Mouse (Mus musculus) B cell, adult 2 months (primary cell): ENCODE data around the gene Zmym5.
A peak's percentile ranks its signal among the peaks of the same experiment; 100 is the strongest.
"Not testable (repeated sequence)": the region's sequence is repeated elsewhere in the genome, so short reads cannot be mapped to it uniquely, and the experiment has no call there.

Experiments used
- DNase-seq, 2 experiments: peaks; one replicate each; pipeline ENCODE4 v3.0.0; 2022

The Zmym5 gene

DNA sequence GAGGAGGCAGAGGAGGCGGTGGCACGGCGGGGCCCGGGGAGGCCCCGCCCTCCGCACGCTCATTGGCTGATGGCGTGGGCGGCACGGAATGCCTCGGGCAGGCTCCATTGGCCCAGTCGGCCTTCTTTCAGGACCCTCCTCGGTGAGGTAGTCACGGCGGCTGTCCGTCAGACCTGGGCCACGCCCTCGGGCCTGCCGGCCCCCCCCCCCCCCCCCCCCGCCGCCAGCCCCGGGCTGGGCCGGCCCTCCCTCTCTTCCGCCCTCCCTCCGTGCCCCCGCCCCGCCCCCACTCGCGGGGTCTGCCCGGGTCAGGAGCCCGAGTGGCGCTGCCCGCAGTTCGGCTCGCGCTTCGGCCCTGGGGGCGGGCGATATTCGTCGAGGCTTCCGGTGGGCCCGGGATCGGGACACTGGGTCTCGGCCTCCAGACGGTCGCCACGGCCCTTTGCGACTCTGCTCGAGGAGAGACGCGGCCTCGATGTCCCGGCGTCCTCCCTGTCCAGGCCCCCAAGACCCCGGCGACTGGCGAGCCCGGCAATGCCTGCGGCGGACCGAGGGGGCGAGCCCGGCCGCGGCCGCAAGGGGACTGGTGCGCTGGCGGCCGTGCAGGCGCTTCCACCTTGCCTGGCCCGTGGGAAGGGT is at the start of gene Zmym5:
TSS of gene Zmym5 (minus strand) at position 16 of the 639 bp plus-strand sequence.
- peak; percentile 87 to 90 for DNase-seq

DNA sequence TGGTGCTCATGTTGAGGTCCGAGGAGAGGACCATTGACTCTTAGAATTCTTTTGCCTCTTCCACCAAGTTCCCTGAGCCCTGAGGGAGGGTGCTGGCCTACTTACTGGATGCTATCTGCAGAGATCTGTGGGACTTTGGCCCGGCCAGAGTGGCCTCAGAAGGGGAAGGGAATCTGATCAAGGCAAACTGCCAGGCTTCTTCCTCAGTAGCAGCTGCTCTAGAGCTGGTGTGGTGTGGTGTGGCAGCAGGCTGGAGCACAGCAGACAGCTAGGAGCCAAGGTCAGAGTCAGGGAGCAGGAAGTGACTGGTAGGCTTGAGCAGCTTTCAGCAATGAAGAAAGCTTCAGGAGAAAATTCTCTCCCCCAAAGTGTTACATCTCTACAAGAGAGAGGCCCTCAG is 38.2 kb upstream of the Zmym5 start:
- no peak for DNase-seq

DNA sequence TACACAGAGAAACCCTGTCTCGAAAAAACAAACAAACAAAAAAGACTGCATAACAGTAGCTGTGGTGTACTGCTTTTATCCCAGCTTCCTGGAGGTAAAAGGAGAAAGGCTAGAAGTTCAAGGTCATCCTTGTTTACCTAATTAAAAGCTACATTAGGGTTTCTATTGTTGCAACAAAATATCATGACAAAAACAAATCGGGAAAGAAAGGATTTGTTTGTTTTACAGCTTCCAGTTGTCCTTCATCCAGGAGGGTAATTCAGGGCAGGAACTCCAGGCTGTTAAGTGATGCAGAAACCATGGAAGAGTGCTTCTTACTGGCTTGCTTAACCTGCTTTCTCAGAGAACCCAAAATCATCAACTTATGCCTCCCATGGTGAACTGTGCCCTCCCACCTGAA is 36.8 kb upstream of the Zmym5 start:
- no peak for DNase-seq

DNA sequence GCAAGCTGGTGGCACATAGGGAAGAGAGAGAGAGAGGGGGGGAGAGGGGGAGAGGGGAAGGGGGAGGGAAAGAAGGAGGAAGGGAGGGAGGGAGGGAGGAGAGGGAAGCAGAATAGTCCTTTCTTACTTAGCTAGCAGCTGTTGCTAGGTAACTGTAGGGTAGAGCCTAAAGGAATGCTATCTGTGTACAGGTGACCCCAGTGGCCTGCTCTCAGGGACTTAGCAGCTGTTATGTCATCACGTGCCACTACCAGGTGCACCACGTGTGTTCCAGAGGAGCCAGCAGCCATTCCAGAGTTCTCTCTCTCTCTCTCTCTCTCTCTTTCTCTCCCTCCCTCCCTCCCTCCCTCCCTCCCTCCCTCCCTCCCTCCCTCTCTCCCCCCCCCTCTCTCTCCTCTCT is 33.0 kb upstream of the Zmym5 start:
- no peak for DNase-seq

DNA sequence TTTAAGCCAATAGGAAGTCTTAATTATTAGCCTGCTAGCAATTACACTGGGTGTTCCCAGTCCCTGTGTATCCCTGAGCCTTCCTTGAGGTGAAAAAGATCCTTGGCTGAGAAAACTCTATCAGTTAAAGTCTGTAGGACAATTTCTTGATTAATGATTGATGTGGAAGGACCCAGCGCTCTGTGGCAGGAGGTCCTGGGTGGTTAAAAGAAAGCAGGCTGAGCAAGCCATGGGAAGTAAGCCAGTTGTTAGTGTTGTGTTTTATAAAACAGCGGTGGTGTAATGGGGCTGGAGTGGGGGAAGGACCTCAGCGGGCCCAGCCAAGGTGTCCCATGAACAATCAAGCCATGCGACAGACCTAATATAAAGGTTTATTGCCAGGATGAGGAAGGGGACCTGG is 32.5 kb upstream of the Zmym5 start:
- DNase-seq, result no peak

DNA sequence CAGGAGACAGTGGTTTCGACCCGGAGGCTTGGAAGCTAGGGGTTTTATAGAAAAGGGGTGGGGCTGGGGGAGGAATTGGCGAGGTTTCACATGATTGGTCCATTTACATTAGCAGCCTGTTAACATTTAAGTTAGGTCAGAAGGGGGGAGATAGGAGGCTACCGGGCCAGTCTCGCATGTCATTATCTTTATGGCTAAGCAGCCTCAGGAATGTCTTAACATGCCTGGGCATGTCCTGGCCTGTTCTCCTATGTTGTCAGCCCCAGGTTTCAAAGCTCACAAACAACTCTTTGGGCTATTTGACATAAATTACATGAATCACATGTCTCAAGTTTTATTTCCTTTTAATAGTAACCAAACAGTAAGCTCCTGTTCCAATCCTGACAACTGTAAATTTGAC is 23.1 kb upstream of the Zmym5 start:
- DNase-seq, result not testable (repeated sequence)

DNA sequence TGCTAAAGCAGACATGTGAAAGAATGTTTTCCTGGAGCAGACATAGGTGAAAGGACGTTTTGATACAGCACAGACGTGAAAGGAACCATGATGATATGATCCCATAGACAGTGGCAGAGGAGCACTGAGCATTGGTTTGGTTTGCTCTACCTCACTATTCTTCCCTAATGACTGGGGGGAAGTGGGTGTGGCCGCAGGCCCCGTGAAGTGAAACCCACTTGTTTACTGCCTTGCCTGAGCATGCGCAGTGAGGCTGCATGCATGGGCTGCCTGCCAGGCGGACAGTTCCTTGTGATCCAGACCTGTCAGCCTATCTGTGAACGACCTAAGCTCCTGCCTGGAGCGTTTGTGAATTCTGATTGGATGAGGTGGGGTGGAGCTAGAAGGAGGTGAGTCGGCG is 21.7 kb upstream of the Zmym5 start:
- peak; percentile 79 to 85 for DNase-seq

DNA sequence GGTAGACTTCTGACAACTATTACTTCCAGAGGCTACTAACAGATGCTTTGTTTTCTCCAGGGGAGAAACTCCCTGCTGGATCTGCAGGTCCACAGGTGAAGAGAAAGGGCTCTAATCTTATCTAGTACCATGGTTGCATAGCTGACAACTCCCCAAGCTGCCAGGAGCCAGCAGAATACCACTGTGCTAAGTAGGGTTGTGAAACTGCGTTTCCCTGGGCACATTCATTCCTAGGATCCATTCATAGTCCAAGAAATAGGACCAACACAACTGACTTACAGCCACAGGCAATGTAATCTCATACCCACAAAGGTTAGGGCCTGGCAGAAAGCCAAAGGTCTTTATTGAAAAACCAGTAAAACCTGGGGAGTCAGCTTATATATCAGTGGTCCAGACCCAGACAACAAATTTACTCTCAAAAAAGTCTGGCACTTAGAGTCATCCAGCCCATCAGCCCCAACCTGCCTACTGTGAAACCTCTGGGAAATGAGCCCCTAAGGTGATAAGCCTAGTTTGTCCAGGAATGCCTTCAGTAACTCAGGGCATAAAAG is 21.1 kb upstream of the Zmym5 start:
- no peak for DNase-seq

DNA sequence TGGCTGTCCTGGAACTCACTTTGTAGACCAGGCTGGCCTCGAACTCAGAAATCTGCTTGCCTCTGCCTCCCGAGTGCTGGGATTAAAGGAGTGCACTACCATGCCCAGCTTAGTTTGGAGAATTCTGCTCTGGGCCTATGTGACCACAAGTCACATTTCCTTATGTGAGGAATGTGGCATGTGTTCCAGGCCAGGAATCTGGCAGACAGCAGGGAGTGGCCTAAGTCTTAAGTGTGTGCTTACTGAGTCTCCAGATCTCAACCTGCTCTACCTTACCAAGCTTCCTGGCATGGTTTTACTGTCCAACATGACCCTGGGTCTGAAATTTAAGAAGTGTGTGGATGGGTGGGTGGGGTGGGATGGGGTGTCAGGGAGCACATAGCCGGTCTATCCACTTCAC is 20.6 kb upstream of the Zmym5 start:
- DNase-seq, result no peak

DNA sequence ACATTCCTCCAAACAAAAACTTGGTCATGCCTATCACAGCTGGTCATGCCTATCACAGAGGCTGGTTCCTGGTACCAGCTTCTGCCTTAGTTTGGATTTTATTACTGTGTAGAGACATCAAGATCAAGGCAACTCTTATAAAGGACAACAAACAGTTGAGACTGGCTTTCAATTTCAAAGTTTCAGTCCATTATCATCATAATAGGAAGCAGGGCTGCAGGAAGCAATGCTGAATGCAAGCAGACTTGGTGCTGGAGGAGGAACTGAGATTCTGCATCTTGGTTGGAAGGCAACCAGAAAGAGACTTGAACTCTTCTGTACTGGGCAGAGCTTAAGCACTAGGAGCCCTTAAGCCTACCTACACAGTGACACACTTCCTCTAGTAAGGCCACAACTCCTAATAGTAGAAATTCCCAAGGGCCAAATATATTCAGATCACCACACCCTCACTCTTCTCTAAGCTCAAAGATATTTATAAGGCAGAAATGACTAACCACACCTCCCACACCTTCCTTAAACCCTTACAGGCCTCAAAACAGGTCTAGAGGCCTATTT is 19.1 kb upstream of the Zmym5 start:
- DNase-seq, result peak; percentile 26 to 35

DNA sequence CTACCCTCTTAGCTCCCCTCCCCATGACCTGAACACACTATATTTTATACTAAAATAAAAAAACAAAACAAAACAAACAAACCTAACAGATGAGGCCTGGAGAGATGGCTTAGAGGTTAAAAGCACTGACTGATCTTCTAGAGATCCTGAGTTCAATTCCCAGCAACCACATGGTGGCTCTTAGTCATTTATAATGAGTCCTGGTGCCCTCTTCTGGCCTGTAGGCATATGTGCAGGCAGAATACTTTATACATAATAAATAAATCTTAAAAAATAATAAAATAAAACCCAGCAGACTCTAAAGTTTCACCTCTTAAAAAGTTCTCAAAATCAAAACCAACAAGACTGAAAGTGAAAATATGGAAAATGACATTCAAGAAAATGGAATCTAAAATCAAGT is 13.0 kb upstream of the Zmym5 start:
- DNase-seq, result peak; percentile 41 to 53

DNA sequence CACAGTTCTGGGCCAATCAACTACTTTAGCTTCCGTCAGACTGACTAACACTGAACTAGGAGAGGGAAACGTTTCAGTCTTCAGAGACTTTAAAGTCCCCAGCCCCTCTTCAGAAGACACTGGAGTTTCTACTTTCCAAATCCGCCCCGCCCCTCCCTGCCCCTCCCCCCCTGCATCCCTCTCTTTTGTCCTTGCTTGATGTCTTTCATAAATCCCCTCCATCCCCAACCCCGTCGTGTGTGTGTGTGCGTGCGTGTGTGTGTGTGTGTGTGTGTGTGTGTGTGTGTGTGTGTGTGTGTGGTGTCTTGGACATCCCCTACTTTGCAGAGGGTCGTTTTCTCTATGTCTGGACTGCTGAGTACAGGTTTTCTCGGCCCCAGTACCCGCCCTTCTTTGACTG is 6.1 kb upstream of the Zmym5 start:
- no peak for DNase-seq

DNA sequence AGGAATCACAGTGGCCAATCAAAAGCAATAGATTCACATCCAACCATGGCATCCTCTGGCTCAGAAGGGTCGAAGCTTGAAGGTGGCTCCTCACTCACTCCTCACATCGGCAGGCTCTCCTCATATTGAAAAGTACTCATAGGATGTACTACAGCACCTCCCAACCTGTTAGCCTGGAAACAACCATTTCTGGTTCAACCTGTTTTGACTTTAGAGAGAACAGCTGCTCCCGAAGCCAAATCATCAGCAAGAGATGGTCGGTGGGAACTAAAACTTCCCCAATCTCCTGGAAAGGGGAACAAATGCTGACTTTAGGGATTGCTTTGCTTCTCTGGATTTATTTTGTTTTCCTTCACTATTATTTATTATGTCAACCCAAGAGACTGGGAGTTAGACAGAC is 5.6 kb upstream of the Zmym5 start:
- no peak for DNase-seq

DNA sequence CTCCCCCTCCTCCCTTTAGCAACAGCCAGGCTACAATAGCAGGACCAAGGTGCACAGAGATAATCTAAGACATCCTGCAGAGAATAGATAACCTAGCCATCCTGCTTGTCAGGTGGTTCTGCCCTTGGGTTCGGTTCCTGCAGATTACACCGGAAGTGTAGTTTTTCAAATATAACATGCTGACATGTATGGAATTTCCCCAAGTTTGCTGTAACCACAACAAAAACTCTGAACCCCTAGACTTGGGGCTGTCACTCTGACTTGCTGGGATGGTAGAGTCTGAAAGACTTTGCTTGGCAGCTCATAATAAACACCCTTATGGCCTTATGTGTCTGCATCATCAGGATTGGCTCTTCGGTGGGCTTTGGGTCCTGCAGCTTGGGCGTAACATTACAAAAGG is 5.0 kb upstream of the Zmym5 start:
- no peak for DNase-seq

DNA sequence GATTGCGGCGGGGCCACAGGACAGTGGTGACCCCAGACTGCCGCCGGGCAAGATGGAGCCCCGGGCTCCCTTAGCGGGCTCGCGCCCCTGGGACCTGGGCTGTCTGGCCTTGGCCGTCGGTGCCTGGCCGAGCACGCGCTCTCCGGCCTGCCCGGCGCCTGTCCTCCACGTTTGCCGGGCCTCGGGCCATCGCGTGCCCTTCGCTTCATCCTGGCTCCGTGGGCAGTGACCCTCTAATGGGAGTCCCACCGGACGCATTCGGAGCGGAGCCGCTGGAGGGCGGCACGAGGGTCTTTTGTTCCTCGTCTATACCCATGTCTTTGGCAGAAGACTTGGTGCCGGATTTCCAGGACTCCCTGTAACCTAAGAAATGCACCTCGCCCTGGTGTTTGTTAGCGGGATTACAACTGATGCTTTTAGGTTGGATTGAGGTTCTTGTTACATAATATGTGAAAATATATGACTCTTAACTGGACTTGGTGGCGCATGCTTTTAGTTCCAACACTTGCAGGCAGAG is 1.1 kb upstream of the Zmym5 start:
- DNase-seq, result peak; percentile 83 to 87

DNA sequence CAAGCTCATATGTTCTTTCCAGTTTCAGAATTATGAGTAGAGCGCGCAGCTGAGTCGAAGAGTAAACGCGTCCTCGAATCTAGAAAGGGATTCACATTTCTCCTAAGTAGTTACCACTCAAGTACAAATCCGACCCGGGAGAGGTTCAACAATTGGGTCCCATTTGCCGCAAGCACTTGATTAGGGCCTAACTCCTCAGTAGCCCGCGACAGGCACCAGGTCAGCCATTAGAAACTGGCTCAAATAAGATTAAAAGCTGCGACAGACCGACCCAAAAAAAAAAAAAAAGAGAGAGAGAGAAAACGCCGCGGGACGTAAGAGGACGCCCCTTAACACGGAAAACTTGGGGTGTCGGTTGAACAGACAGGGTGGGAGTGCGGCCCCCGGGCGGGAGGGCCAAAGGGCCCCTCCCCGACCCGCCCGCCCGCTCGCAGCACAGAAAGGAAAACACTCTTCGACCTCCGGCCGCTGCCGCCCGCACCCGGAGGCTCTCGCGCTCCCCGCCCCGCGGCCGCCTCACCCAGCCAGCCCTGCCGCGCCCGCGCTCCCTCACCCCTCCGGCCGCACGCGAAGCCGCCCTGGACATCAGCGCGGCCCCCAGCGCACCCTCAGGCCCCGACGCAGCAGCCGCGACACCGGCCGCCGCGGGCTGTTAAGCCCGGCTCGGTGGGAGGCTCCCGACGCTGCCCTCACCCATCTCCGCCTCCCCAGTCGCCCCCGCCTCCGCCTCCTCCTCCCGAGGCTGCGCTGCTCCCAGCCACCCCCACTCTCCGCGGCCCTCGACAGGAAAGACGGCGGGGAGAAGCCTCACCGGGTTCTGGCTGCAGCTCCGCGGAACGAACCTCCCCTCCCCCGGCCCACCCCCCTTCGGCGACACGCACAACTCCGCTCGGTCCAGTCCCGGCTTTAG is 480 bp downstream of the Zmym5 start:
- DNase-seq, result peak; percentile 42 to 56

DNA sequence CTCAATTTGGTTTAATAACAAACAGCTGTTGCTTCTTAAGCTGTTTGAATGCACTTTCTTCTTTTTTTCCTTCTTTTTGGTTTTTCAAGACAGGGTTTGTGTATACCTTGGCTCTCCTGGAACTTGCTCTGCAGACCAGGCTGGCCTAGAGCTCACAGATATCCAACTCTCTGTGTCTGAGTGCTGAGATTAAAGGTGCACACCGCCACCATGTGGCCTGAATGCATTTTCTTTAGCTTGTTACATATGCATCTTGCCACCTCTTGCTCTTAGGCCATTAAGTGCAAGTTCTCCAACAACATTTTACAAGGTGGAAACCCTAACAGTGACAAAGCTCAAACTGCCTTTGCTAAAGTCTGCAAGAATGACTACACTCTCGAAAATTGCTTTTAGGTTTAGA is 18.3 kb downstream of the Zmym5 start:
- peak; percentile 63 to 67 for DNase-seq

DNA sequence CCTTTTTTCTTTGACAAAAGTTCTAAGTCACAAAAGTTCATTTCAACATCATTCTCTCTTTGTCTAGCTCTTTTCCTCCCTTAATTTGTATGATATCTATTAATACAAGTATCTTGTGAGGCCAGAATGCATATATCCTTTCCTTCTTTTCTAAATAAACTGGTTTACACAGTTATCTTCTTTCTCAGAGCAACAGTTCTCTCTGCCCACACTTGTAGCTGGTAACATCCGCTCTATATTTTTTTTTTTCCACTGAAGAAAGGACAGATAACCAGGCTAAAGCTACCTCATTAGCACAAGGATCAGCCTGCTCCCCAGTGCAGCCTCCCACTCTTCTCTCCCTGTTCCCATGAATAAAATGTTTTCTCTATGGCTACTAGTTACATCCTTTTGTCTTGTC is 26.9 kb downstream of the Zmym5 start:
- DNase-seq, result no peak

DNA sequence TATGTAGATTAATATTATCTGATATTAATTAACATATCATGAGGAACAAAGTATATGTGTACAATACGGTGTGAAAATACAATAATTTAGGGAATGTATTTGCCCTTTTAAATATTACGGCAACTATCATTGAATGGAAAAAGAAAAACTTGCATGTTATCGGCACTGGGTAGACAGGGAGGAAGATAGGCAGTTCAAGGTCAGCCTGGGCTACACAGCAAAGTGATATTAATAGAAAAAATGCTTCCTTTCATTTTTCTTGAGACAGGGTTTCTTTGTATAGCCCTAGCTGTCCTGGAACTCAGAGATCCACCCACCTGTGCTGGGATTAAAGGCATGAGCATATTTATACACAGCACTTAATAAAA is 32.6 kb downstream of the Zmym5 start:
- DNase-seq, result no peak

DNA sequence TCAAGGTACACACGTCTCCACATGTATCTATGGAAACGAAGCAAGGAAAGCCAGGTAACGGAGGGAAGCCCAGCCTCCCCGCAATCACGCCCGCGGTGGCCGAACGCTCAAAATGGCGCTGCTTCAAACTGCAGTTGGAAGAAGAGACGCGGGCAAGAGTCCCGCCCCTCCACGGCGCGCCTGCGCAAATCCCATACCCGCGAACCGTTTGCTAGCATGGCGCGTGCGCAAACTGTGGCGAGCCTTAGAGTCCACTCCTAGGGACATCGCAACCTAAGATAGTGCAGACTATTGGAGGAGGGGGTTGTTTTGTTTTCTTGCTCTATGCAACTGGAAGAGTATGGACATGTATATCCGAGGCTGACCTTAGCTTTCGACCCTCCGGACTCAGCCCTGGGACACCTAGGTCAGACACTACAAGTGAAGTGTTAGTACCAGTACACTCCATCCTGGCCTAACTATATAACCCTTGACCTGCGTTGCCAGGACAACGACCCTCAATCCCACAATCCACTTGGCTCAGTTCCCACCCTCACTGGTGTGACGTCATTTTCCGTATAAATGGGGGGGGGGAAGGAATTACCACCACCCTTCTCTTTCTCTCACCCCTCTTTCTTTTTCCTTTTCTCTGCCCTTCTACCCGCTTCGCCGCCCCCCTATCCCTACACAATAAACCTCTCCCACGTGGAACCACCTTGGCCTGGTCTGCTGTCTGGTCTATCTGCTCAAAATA is 33.1 kb downstream of the Zmym5 start, which contains the start of gene Pspc1:
TSS of gene Pspc1 (minus strand) at position 117 of the 733 bp plus-strand sequence.
- peak; percentile 97 for DNase-seq

DNA sequence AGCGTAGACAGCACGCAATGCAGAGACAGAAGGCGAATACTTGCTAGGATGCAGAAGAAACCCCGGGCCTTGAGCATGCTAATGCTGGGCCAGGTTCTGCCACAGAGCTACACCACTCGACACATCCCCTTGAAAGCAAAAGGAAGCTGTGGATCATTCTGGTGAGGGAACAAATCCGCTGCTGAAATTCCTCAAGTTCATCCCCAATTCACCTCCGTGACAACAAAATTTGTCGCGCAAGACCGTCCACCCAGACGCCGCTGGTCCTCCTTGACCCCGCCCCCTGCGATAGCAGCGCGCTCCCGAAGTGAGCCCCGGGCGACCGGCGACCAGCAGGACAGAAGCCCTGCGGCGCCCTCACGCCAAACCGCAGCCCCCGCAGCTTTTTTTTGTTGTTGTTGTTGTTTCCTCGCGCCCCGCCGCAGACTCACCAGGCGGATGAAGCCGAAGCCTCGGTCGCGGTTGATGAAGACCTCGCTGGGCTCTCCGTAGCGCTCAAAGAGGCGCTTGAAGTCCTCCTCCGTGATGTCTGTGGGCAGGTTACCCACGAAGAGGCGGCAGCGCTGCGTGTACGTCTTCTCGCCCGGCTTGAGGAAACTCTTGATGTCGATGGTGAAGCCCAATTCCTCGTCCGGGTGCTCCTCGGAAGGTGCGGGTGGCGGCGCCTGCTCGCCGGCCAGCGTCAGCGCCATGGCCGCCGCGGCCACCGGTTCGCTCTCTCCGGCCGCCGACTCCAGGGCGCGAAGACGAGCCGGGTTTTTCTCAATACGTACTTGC is 34.0 kb downstream of the Zmym5 start:
- peak; percentile 65 to 69 for DNase-seq
